Mouse (Mus musculus) lung, postnatal 0 days (tissue): ENCODE data around the gene Ggt1. TPM values are rescaled to one million over a fixed set of nuclear protein-coding genes. Genes with fewer than 3 reads are reported as not detected.

Experiments
- ATAC-seq: fragments of 200-750 bp; cut with Nextera tagmentation; 2 replicates; pipeline ENCODE4 v1.8.0; 2017; ENCODE audit warnings: moderate library complexity
- DNase-seq: peaks from one replicate; pipeline ENCODE4 v3.0.0-alpha.2; 2016; ENCODE audit warnings: low spot score
- H3K27ac ChIP-seq: fragments of 300-500 bp; sonication (generic); 2 replicates; pipeline ENCODE4 v1.5.1; 2014; ENCODE audit warnings: antibody characterized with exemption, mild to moderate bottlenecking, low read length, mixed read lengths
- H3K27me3 ChIP-seq: fragments of 300-500 bp; sonication (generic); replicated peaks from 2 replicates; pipeline ENCODE4 v1.6.1; 2014; ENCODE audit warnings: low read length, mixed read lengths; ENCODE audit not compliant: insufficient read depth
- H3K36me3 ChIP-seq: fragments of 300-500 bp; sonication (generic); 2 replicates; pipeline ENCODE4 v1.6.1; 2014; ENCODE audit warnings: low read length, mixed read lengths; ENCODE audit not compliant: insufficient read depth
- H3K4me1 ChIP-seq: fragments of 300-500 bp; sonication (generic); 2 replicates; pipeline ENCODE4 v1.6.1; 2014; ENCODE audit warnings: antibody characterized with exemption, low read depth, low read length, mixed read lengths; ENCODE audit not compliant: insufficient read depth
- H3K4me2 ChIP-seq: fragments of 300-500 bp; sonication (generic); replicated peaks from 2 replicates; pipeline ENCODE4 v1.6.1; 2014; ENCODE audit warnings: low read depth, mild to moderate bottlenecking, low read length, moderate library complexity, mixed read lengths
- H3K4me3 ChIP-seq: fragments of 300-500 bp; sonication (generic); 2 replicates; pipeline ENCODE4 v1.5.1; 2014; ENCODE audit warnings: low read depth, low read length
- H3K9ac ChIP-seq: fragments of 300-500 bp; sonication (generic); replicated peaks from 2 replicates; pipeline ENCODE4 v1.6.1; 2014; ENCODE audit warnings: low read depth, mild to moderate bottlenecking
- H3K9me3 ChIP-seq: fragments of 300-500 bp; sonication (generic); 2 replicates; pipeline ENCODE4 v1.6.1; 2016; ENCODE audit warnings: low read length, mixed read lengths
- CTCF ChIP-seq: IDR thresholded peaks from 2 replicates; pipeline ENCODE4 v1.5.1; 2016; ENCODE audit warnings: antibody characterized with exemption, mild to moderate bottlenecking
- EP300 ChIP-seq: IDR thresholded peaks from 2 replicates; pipeline ENCODE4 v1.6.1; 2016; ENCODE audit warnings: antibody characterized with exemption, mild to moderate bottlenecking, control low read depth
- WGBS: fragments of 180-500 bp; shearing (Covaris S2); extraction: QIAGEN DNeasy Blood & Tissue Kit; methylation state at CpG from one replicate; pipeline ENCODE4 v1.1.7; 2014; 5-methylcytosine and 5-hydroxymethylcytosine counted together
- polyA plus RNA-seq: library from polyadenylated mRNA; unstranded; fragments of >200 nt; fragmentation: Nextera tagmentation; extraction: Ambion mirVana; gene quantifications from 2 replicates; pipeline ENCODE4 v1.2.1, GENCODE M21; 2015

Ggt1 gene
- polyA plus RNA-seq, 1 experiment from 2014 or later: 0.42 TPM

GRCm38 (mm10) chr10:75555557-75555956 is 5.8 kb upstream of the Ggt1 start:
- H3K4me1 ChIP-seq: peaks cover 12% of the 10 kb centered on the region; the same call in 1 of the 2 replicates
- DNase-seq: no peak
- H3K27me3 ChIP-seq: peaks cover 16% of the 10 kb centered on the region
- no peak overlapping the region for H3K4me3 ChIP-seq
- 69% methylated on average over 6 of the region's 6 CpGs for WGBS
- H3K36me3 ChIP-seq: no peaks in the 10 kb centered on the region
- ATAC-seq: no peak
- no peak overlapping the region for H3K27ac ChIP-seq
- TF ChIP-seq EP300 (no peak), CTCF (no peak)
- H3K9me3 ChIP-seq: no peaks in the 10 kb centered on the region
- H3K9ac ChIP-seq: no peak overlapping the region
- no peak overlapping the region for H3K4me2 ChIP-seq

- H3K27ac ChIP-seq: no peak overlapping the region
- ATAC-seq: no peak
- TF ChIP-seq CTCF (no peak), EP300 (no peak)
- H3K9me3 ChIP-seq: no peaks in the 10 kb centered on the region
- H3K27me3 ChIP-seq: peaks cover 19% of the 10 kb centered on the region
- DNase-seq: no peak
- H3K4me3 ChIP-seq: no peak overlapping the region
- no peak overlapping the region for H3K4me2 ChIP-seq
- peaks cover 9% of the 10 kb centered on the region; the same call in 1 of the 2 replicates for H3K4me1 ChIP-seq
- H3K36me3 ChIP-seq: no peaks in the 10 kb centered on the region
- 44% methylated on average over 9 of the region's 9 CpGs for WGBS
- H3K9ac ChIP-seq: no peak overlapping the region
Measured at GRCm38 (mm10) chr10:75556026-75556425, 5.4 kb upstream of the Ggt1 start.

GRCm38 (mm10) chr10:75558515-75558914 is 2.9 kb upstream of the Ggt1 start:
- no peaks in the 10 kb centered on the region for H3K9me3 ChIP-seq
- H3K36me3 ChIP-seq: no peaks in the 10 kb centered on the region
- H3K27ac ChIP-seq: no peak overlapping the region
- peaks cover 5% of the 10 kb centered on the region; the same call in 1 of the 2 replicates for H3K4me1 ChIP-seq
- DNase-seq (no peak), ATAC-seq (no peak)
- no peak overlapping the region for H3K4me3 ChIP-seq
- H3K4me2 ChIP-seq: no peak overlapping the region
- H3K9ac ChIP-seq: no peak overlapping the region
- peaks cover 19% of the 10 kb centered on the region for H3K27me3 ChIP-seq
- TF ChIP-seq EP300: no peak
- TF ChIP-seq CTCF: no peak
- 45% methylated on average over 3 of the region's 3 CpGs for WGBS

GRCm38 (mm10) chr10:75559041-75559675 is 2.2 kb upstream of the Ggt1 start:
- Histone ChIP-seq H3K4me1 (peaks cover 5% of the 10 kb centered on the region; the same call in 1 of the 2 replicates), H3K9ac (no peak overlapping the region), H3K4me3 (peak overlapping the region; percentile 47; the same call in 1 of the 2 replicates), H3K27ac (no peak overlapping the region), H3K27me3 (peaks cover 19% of the 10 kb centered on the region), H3K4me2 (peak overlapping the region; percentile 81), H3K9me3 (no peaks in the 10 kb centered on the region), H3K36me3 (no peaks in the 10 kb centered on the region)
- DNase-seq (no peak), ATAC-seq (no peak)
- TF ChIP-seq CTCF (no peak), EP300 (no peak)
- 9% methylated on average over 14 of the region's 14 CpGs for WGBS

- TF ChIP-seq CTCF (no peak), EP300 (no peak)
- Histone ChIP-seq H3K9ac (no peak within 1 kb of the TSS; the same call in 1 of the 2 replicates), H3K9me3 (no peaks in the 10 kb centered on the region), H3K36me3 (no peaks in the 10 kb centered on the region), H3K4me3 (peak within 1 kb of the TSS; percentile 47), H3K27me3 (peaks cover 19% of the 10 kb centered on the region), H3K4me1 (peaks cover 5% of the 10 kb centered on the region; the same call in 1 of the 2 replicates), H3K27ac (no peak within 1 kb of the TSS), H3K4me2 (peak within 1 kb of the TSS; percentile 81)
- WGBS: under 1% methylated on average over 65 of the region's 75 CpGs
- ATAC-seq (peak; percentile 56), DNase-seq (peak; percentile 52)
Measured at GRCm38 (mm10) chr10:75559676-75560548, 1.5 kb upstream of the Ggt1 start, which contains the start of gene Lrrc75b. Gene Lrrc75b (minus strand): TSS chr10:75560330.

GRCm38 (mm10) chr10:75560549-75560899 is 880 bp upstream of the Ggt1 start:
- WGBS: 20% methylated on average over 6 of the region's 6 CpGs
- Histone ChIP-seq H3K9me3 (no peaks in the 10 kb centered on the region), H3K27me3 (peaks cover 19% of the 10 kb centered on the region), H3K4me1 (peaks cover 5% of the 10 kb centered on the region; the same call in 1 of the 2 replicates), H3K36me3 (no peaks in the 10 kb centered on the region), H3K4me3 (no peak overlapping the region), H3K27ac (no peak overlapping the region), H3K4me2 (peak overlapping the region; percentile 81), H3K9ac (no peak overlapping the region)
- DNase-seq: no peak
- ATAC-seq: peak; percentile 16; the same call in 1 of the 2 replicates
- no peak for TF ChIP-seq CTCF
- no peak for TF ChIP-seq EP300
